Mouse (Mus musculus): ENCODE results near the gene Stard10. TPM values are rescaled to one million over a fixed set of nuclear protein-coding genes. Genes with fewer than 3 reads are reported as not detected.
A peak's percentile ranks its signal among the peaks of the same experiment; 100 is the strongest.

The Stard10 gene
- total and polyA plus RNA-seq, 2 experiments: 846 to 1,131 TPM

DNA sequence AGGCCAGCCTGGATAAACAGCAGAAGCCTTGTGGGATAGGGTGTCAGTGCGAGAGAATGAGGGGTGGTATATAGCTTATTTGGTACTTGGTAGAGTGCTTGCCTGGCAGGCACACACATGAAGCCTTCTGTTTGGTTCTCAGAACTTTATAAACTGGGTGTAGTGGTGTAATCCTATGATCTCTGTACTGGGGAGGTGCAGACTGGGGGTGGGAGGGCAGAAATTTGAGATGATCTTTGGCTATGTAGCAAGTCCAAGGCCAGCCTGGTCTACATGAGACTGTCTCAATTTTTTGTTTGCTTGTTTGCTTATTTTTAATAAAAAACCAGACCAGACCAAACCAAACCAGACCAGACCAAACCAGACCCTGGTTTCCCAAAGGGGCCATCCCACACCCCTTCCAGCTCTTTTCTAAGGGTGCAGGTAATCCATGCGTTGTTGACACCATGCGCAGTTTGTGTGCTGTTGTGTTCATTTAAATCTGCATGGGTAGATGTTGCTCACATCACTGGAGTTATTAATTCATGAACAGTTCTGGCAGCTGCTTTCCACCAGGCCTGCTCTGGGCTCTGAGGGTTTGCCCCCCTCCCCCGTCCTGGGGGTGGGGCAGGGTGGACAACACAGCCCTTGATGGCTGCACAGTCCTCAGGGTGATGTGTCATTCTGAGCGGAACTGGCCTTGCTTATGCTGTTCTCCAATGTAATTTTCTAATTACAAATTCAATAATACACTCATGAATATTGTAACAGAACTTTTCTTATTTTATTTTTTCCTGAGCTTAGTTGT is 15.4 kb downstream of the Stard10 start:
- Histone ChIP-seq H3K4me1 (ENCODE audit: control insufficient read depth, insufficient read depth, low read length) (peaks cover 69% of the 10 kb centered on the region), H3K79me2 (ENCODE audit: control insufficient read depth, insufficient read depth, low read length) (peaks cover 35% of the 10 kb centered on the region; the same call in 1 of the 2 replicates), H3K9ac (ENCODE audit: low read depth, low read length) (peak overlapping the region; percentile 63), H3K36me3 (ENCODE audit: control insufficient read depth, insufficient read depth, low read length) (peaks cover 40% of the 10 kb centered on the region), H3K27me3 (ENCODE audit: control insufficient read depth, insufficient read depth, low read length) (no peaks in the 10 kb centered on the region), H3K27ac (replicated peaks; ENCODE audit: insufficient read depth, low read depth, low read length) (peak overlapping the region; percentile 98), H3K4me3 (ENCODE audit: insufficient read depth, low read depth, low read length) (peak overlapping the region; percentile 24; the same call in 1 of the 2 replicates)
- WGBS: 22% methylated on average over 5 of the region's 5 CpGs
- peak; percentile 97 for DNase-seq (ENCODE audit: extremely low read depth, low read depth, low spot score)
- TF ChIP-seq CTCF (IDR thresholded peaks at IDR 0.05; ENCODE audit: low read depth, low read length): no peak
- no peak for TF ChIP-seq POLR2A (IDR thresholded peaks at IDR 0.05; ENCODE audit: extremely low read depth, insufficient read depth, low read length)

DNA sequence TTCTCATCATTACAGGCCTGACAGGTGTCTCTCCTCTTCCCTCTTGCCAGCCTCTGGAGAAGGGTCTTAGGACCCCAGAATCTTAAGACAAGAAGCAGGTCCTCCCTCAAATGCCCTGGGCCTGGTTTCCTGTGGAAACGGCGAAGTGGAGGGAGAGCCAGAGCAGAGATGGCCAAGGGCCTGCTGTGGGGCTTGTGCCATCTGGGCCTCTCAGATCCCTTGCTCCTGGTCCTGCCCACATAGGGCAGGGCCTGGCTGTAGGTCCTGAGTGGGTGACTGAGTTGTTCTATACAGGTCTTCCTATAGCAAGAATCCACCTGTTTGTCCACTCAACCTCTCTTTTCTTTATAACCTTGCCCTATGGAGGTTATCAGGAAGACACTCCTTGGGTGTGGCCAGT is 18.3 kb downstream of the Stard10 start:
- WGBS: 29% methylated on average over 2 of the region's 2 CpGs
- Histone ChIP-seq H3K4me3 (ENCODE audit: insufficient read depth, low read depth, low read length) (no peak overlapping the region), H3K4me1 (ENCODE audit: control insufficient read depth, insufficient read depth, low read length) (peaks cover 62% of the 10 kb centered on the region), H3K79me2 (ENCODE audit: control insufficient read depth, insufficient read depth, low read length) (peaks cover 27% of the 10 kb centered on the region; the same call in 1 of the 2 replicates), H3K27me3 (ENCODE audit: control insufficient read depth, insufficient read depth, low read length) (no peaks in the 10 kb centered on the region), H3K27ac (replicated peaks; ENCODE audit: insufficient read depth, low read depth, low read length) (peak overlapping the region; percentile 46), H3K36me3 (ENCODE audit: control insufficient read depth, insufficient read depth, low read length) (peaks cover 51% of the 10 kb centered on the region), H3K9ac (ENCODE audit: low read depth, low read length) (no peak overlapping the region; the same call in 1 of the 2 replicates)
- no peak for TF ChIP-seq CTCF (IDR thresholded peaks at IDR 0.05; ENCODE audit: low read depth, low read length)
- no peak for TF ChIP-seq POLR2A (IDR thresholded peaks at IDR 0.05; ENCODE audit: extremely low read depth, insufficient read depth, low read length)
- peak; percentile 24 for DNase-seq (ENCODE audit: extremely low read depth, low read depth, low spot score)

DNA sequence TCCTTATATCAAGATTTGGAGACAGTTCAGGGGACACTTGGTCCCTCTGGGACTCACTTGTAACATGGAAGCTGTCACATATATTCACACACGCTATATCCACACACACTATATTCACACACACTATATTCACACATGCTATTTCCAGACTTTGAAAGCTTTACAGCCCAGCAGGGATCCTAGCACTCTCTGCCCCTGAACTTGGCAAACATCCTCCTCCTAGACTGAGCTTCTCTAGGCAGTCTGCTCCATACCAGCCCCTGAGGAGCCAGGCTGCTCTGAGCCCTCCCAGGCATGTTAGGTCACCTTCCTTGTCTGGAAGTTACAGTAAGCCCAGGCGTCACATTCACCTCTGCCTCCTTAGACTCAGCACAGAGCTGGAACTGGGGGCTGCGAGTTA is 19.8 kb downstream of the Stard10 start:
- H3K27ac ChIP-seq (replicated peaks; ENCODE audit: insufficient read depth, low read depth, low read length): peak overlapping the region; percentile 18; the same call in 1 of the 2 replicates
- peaks cover 57% of the 10 kb centered on the region for H3K4me1 ChIP-seq (ENCODE audit: control insufficient read depth, insufficient read depth, low read length)
- DNase-seq (ENCODE audit: extremely low read depth, low read depth, low spot score): peak; percentile 20
- TF ChIP-seq CTCF (IDR thresholded peaks at IDR 0.05; ENCODE audit: low read depth, low read length) (no peak), POLR2A (IDR thresholded peaks at IDR 0.05; ENCODE audit: extremely low read depth, insufficient read depth, low read length) (no peak)
- H3K27me3 ChIP-seq (ENCODE audit: control insufficient read depth, insufficient read depth, low read length): no peaks in the 10 kb centered on the region
- H3K4me3 ChIP-seq (ENCODE audit: insufficient read depth, low read depth, low read length): no peak overlapping the region
- peaks cover 59% of the 10 kb centered on the region for H3K36me3 ChIP-seq (ENCODE audit: control insufficient read depth, insufficient read depth, low read length)
- peaks cover 27% of the 10 kb centered on the region; the same call in 1 of the 2 replicates for H3K79me2 ChIP-seq (ENCODE audit: control insufficient read depth, insufficient read depth, low read length)
- WGBS: 79% methylated on average over 3 of the region's 3 CpGs
- H3K9ac ChIP-seq (ENCODE audit: low read depth, low read length): 0 out of 2 replicates have a peak overlapping the region, but pooled peaks have one; percentile 31

DNA sequence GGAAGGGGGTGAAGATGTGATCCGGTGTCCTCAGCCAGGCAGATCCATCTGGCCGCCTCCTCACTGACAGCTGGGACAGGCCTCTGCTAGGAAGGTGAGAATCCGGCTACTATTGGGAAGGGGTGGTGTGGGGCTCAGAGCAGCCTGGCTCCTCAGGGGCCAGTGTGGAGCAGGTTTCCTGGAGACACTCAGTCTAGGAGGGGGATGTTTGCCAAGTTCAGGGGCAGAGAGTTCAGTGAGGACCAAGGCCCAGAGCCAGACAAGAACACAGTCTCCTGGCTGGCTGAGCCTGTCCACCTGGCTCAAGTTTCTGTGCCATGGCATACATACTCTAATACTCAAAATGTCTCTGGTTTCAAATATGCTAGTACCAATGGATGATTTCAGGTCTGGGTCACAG is 20.5 kb downstream of the Stard10 start:
- TF ChIP-seq CTCF (IDR thresholded peaks at IDR 0.05; ENCODE audit: low read depth, low read length) (no peak), POLR2A (IDR thresholded peaks at IDR 0.05; ENCODE audit: extremely low read depth, insufficient read depth, low read length) (no peak)
- Histone ChIP-seq H3K79me2 (ENCODE audit: control insufficient read depth, insufficient read depth, low read length) (peaks cover 25% of the 10 kb centered on the region; the same call in 1 of the 2 replicates), H3K27me3 (ENCODE audit: control insufficient read depth, insufficient read depth, low read length) (no peaks in the 10 kb centered on the region), H3K4me3 (ENCODE audit: insufficient read depth, low read depth, low read length) (no peak overlapping the region), H3K36me3 (ENCODE audit: control insufficient read depth, insufficient read depth, low read length) (peaks cover 60% of the 10 kb centered on the region), H3K9ac (ENCODE audit: low read depth, low read length) (no peak overlapping the region), H3K4me1 (ENCODE audit: control insufficient read depth, insufficient read depth, low read length) (peaks cover 58% of the 10 kb centered on the region), H3K27ac (replicated peaks; ENCODE audit: insufficient read depth, low read depth, low read length) (no peak overlapping the region)
- DNase-seq (ENCODE audit: extremely low read depth, low read depth, low spot score): peak; percentile 81
- 38% methylated on average over 3 of the region's 3 CpGs for WGBS

DNA sequence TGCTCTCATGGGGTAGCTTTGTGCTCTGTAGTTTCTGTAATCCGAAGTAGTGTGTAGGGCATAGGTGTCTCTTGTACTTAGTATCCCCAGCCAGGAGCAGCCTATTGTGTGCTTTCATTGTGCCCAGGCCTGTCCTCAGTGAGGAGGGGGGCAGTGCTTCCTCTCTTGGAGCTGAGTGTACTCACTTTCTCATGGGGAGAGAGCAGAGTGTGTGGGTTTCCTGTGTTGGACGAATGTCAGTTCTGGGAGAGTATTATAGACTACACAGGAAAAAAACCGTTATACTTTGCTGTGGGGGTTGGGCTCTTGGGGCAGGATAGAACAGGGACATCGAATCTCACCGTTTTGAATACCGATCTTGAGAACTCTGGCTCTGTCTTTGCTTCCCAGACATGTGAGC is 24.5 kb downstream of the Stard10 start:
- Histone ChIP-seq H3K79me2 (ENCODE audit: control insufficient read depth, insufficient read depth, low read length) (peaks cover 1% of the 10 kb centered on the region; the same call in 1 of the 2 replicates), H3K4me3 (ENCODE audit: insufficient read depth, low read depth, low read length) (no peak overlapping the region), H3K36me3 (ENCODE audit: control insufficient read depth, insufficient read depth, low read length) (peaks cover 66% of the 10 kb centered on the region), H3K27ac (replicated peaks; ENCODE audit: insufficient read depth, low read depth, low read length) (no peak overlapping the region), H3K4me1 (ENCODE audit: control insufficient read depth, insufficient read depth, low read length) (peaks cover 61% of the 10 kb centered on the region), H3K27me3 (ENCODE audit: control insufficient read depth, insufficient read depth, low read length) (no peaks in the 10 kb centered on the region), H3K9ac (ENCODE audit: low read depth, low read length) (peak overlapping the region; percentile 17; the same call in 1 of the 2 replicates)
- 14% methylated on average over 6 of the region's 6 CpGs for WGBS
- TF ChIP-seq CTCF (IDR thresholded peaks at IDR 0.05; ENCODE audit: low read depth, low read length): no peak
- TF ChIP-seq POLR2A (IDR thresholded peaks at IDR 0.05; ENCODE audit: extremely low read depth, insufficient read depth, low read length): no peak
- no peak for DNase-seq (ENCODE audit: extremely low read depth, low read depth, low spot score)

Data from liver, adult 2 months (tissue).